In the genomic region with DNA sequence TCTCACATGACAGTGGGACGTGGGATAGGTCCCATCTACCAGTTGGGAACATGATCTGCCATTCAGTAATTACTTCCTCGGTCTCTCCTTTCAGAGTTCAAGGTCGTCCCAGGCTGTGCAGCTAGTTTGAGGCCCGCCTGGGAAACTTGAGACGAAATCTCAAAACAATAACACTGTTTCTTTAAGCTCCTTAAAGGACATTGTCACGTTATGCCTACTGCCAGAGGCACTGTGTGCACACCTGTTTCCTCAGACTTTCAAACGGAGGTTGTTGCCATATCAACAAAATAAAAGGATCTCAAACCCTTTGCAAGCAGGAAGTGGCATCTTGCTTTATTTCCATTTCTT, we compare ENCODE assay signal across 22 mouse cellular contexts. TPM values are rescaled to one million over a fixed set of nuclear protein-coding genes. Genes with fewer than 3 reads are reported as not detected.
A peak's percentile ranks its signal among the peaks of the same experiment; 100 is the strongest.
DNase-seq lines count a peak whose midpoint lies in the region; ATAC-seq lines count a peak whose summit lies in the region.
"Had no signal": no experiment of that assay in that cellular context is flagged by ENCODE, and none has a peak within 500 bp of the region (broad histone marks: within the 10 kb centered on the region; RNA-seq: fewer than 3 reads in every experiment).

No protein-coding gene starts in this region.

- no peaks in the 10 kb centered on the region for H3K4me1 ChIP-seq in kidney, embryonic 14.5 days (ENCODE audit: control insufficient read depth, insufficient read depth, low read length)
- H3K4me1 ChIP-seq: limb, embryonic 15.5 days; midbrain, embryonic 15.5 days had no signal

- no peak overlapping the region for H3K9ac ChIP-seq in kidney, embryonic 14.5 days (ENCODE audit: low read depth, low read length)
- H3K9ac ChIP-seq: hindbrain, embryonic 13.5 days; limb, embryonic 15.5 days; midbrain, embryonic 15.5 days had no signal

- H3K27ac ChIP-seq in kidney, embryonic 14.5 days (ENCODE audit: low read depth, low read length) = no peak overlapping the region
- H3K27ac ChIP-seq: hindbrain, embryonic 13.5 days; limb, embryonic 15.5 days; midbrain, embryonic 15.5 days had no signal

- H3K4me3 ChIP-seq in kidney, embryonic 14.5 days (ENCODE audit: low read length) = no peak overlapping the region
- H3K4me3 ChIP-seq: hindbrain, embryonic 13.5 days; limb, embryonic 15.5 days; midbrain, embryonic 15.5 days had no signal

- no peaks in the 10 kb centered on the region for H3K27me3 ChIP-seq in kidney, embryonic 14.5 days (ENCODE audit: control insufficient read depth, insufficient read depth, low read length)
- H3K27me3 ChIP-seq: hindbrain, embryonic 13.5 days; limb, embryonic 15.5 days; midbrain, embryonic 15.5 days had no signal

- DNase-seq in kidney, postnatal 36 days = no peak
- DNase-seq in T-cell, adult 2 months (ENCODE audit: low spot score) = peak; percentile 48
- peak; percentile 63 for DNase-seq in thymus, postnatal 14 days
- no peak for DNase-seq in frontal cortex, postnatal 25 days (ENCODE audit: low spot score in 2 of 2)
- DNase-seq in MN1 (ENCODE audit: low spot score) (no peak), adipocyte (ENCODE audit: low spot score) (no peak)
- DNase-seq: adrenal gland, postnatal 25 days; cerebellum, adult 8-10 months; embryo, embryonic 11 days; gastrocnemius, postnatal 14 days; kidney, adult 11 months; kidney, postnatal 25 days; lung, postnatal 14 days; retina, postnatal 1 day had no signal

- H3K36me3 ChIP-seq in kidney, embryonic 14.5 days (ENCODE audit: control insufficient read depth, insufficient read depth, low read length) = no peaks in the 10 kb centered on the region
- H3K36me3 ChIP-seq: G1E; hindbrain, embryonic 13.5 days; limb, embryonic 15.5 days; midbrain, embryonic 15.5 days had no signal

- no peak overlapping the region for H3K4me2 ChIP-seq in kidney, embryonic 14.5 days (replicated peaks; ENCODE audit: low read depth, low read length)
- H3K4me2 ChIP-seq: hindbrain, embryonic 13.5 days; limb, embryonic 15.5 days; midbrain, embryonic 15.5 days had no signal

- WGBS in kidney, embryonic 14.5 days = 20% methylated on average over 7 of the region's 7 CpGs

- 0 out of 2 replicates have a peak, but pooled peaks have one; percentile 9 for ATAC-seq in kidney, embryonic 14.5 days (ENCODE audit: low FRiP score, low TSS enrichment)
- ATAC-seq in hematopoietic stem cell, adult 5-6 weeks (replicated peaks in 1 of 2; ENCODE audit: insufficient read depth in 1 of 2, low FRiP score in 2 of 2, low TSS enrichment in 1 of 2, low read depth in 1 of 2, poor library complexity in 2 of 2, severe bottlenecking in 2 of 2) = peak; percentile 31 to 60; a peak in 2 of 4 replicates
- ATAC-seq: forebrain, embryonic 16.5 days; midbrain, embryonic 15.5 days had no signal

- no peaks in the 10 kb centered on the region for H3K9me3 ChIP-seq in kidney, embryonic 14.5 days (ENCODE audit: control insufficient read depth, low read length)
- H3K9me3 ChIP-seq: G1E; hindbrain, embryonic 13.5 days; limb, embryonic 15.5 days; megakaryocyte, embryonic 14.5 days; midbrain, embryonic 15.5 days had no signal

RNA-seq across cellular contexts. Expression of a gene that starts 41.4 kb away (rescaled TPM):
- polyA plus RNA-seq in kidney, embryonic 14.5 days (2014; fragmentation: Nextera tagmentation; extraction: Ambion mirVana) = 0.60 and 1.2 TPM in 2 replicates
- total RNA-seq in hematopoietic stem cell, adult 5-6 weeks (2017) = not detected in 2 replicates

RNA-seq across cellular contexts. Expression of a gene that starts 48.0 kb away (rescaled TPM):
- polyA plus RNA-seq in kidney, embryonic 14.5 days (2014; fragmentation: Nextera tagmentation; extraction: Ambion mirVana) = 1.1 and 1.9 TPM in 2 replicates
- 5.8 and 7.1 TPM in 2 replicates for total RNA-seq in hematopoietic stem cell, adult 5-6 weeks (2017)

Comparison
In these comparisons a context has a peak if more than half of its experiments do, and no peak if none do; other contexts are left out.
1. DNase-seq: peak in T-cell, adult 2 months (single experiment) and thymus, postnatal 14 days (single experiment); none in kidney, postnatal 36 days (0 of 2), frontal cortex, postnatal 25 days (0 of 2), MN1 (single experiment) and adipocyte (single experiment).